Comparison of ENCODE assay signal across 15 mouse cellular contexts in the genomic region with DNA sequence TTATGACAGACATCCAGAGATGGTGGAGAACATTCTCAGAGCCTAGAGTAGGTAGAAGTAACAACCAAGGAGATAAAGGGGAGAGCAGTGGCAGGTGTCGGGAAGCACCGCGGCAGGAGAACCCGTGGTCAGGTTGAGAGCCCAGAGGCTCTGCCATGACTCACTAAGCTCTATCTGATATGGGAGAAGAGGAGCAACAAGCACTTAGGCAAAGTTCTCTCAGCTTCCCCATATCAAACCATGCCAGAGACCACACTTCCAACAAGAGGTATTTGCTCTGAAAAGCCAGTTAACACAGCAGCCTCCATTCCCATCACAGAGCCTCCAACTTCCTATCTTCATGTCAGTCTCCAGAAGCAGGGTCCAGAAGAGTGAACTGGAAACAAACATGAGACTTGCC.
"Had no signal": no experiment of that assay in that cellular context is flagged by ENCODE, and none has a peak within 500 bp of the region (broad histone marks: within the 10 kb centered on the region; RNA-seq: fewer than 3 reads in every experiment).

No protein-coding gene starts in this region.

- DNase-seq: gastrocnemius, postnatal 14 days; gastrocnemius, postnatal 36 days; heart, adult 2 months; heart, postnatal 14 days; heart, postnatal 36 days; kidney, adult 18-20 months; kidney, adult 9 months; kidney, postnatal 14 days; kidney, postnatal 36 days; layer of hippocampus, adult 9-11 months; liver; liver, embryonic 13.5 days had no signal

- ATAC-seq: hindbrain, postnatal 0 days; intestine, embryonic 15.5 days; intestine, postnatal 0 days had no signal
